Mouse (Mus musculus) forebrain, embryonic 12.5 days (tissue): ENCODE measurements around the gene Hmga1. TPM values are rescaled to one million over a fixed set of nuclear protein-coding genes. Genes with fewer than 3 reads are reported as not detected.

ENCODE experiments used
- ATAC-seq: fragments of 200-750 bp; cut with Nextera tagmentation; 2 replicates; pipeline ENCODE4 v1.8.0; 2017; ENCODE audit warnings: moderate TSS enrichment; ENCODE audit not compliant: low FRiP score
- H3K27ac ChIP-seq: fragments of 300-500 bp; sonication (generic); 2 replicates; pipeline ENCODE4 v1.5.1; 2016; ENCODE audit warnings: mild to moderate bottlenecking
- H3K27me3 ChIP-seq: fragments of 300-500 bp; sonication (generic); 2 replicates; pipeline ENCODE4 v1.6.1; 2016; ENCODE audit warnings: mild to moderate bottlenecking
- H3K36me3 ChIP-seq: fragments of 300-500 bp; sonication (generic); replicated peaks from 2 replicates; pipeline ENCODE4 v1.6.1; 2016; ENCODE audit warnings: mild to moderate bottlenecking
- H3K4me1 ChIP-seq: fragments of 300-500 bp; sonication (generic); 2 replicates; pipeline ENCODE4 v1.6.1; 2016
- H3K4me2 ChIP-seq: fragments of 300-500 bp; sonication (generic); 2 replicates; pipeline ENCODE4 v1.6.1; 2016; ENCODE audit warnings: mild to moderate bottlenecking, moderate library complexity
- H3K4me3 ChIP-seq: fragments of 300-500 bp; sonication (generic); replicated peaks from 2 replicates; pipeline ENCODE4 v1.5.1; 2016; ENCODE audit warnings: mild to moderate bottlenecking
- H3K9ac ChIP-seq: fragments of 300-500 bp; sonication (generic); 2 replicates; pipeline ENCODE4 v1.6.1; 2016; ENCODE audit warnings: mild to moderate bottlenecking
- H3K9me3 ChIP-seq: fragments of 300-500 bp; sonication (generic); 2 replicates; pipeline ENCODE4 v1.6.1; 2016
- WGBS: fragments of 180-500 bp; shearing (Covaris S2); methylation state at CpG from one replicate; pipeline ENCODE4 v1.1.7; 2016; 5-methylcytosine and 5-hydroxymethylcytosine counted together
- polyA plus RNA-seq: library from polyadenylated mRNA; unstranded; fragments of >200 nt; fragmentation: Nextera tagmentation; extraction: Ambion mirVana; gene quantifications from 2 replicates; pipeline ENCODE4 v1.2.1, GENCODE M21; 2016

The Hmga1 gene
- polyA plus RNA-seq, 1 experiment from 2014 or later: 214 TPM

- Histone ChIP-seq H3K36me3 (no peaks in the 10 kb centered on the region), H3K4me1 (peaks cover 59% of the 10 kb centered on the region), H3K4me2 (peak overlapping the region; percentile 99), H3K4me3 (peak overlapping the region; percentile 64), H3K27me3 (peaks cover 92% of the 10 kb centered on the region), H3K9me3 (no peaks in the 10 kb centered on the region), H3K9ac (peak overlapping the region; percentile 81), H3K27ac (no peak overlapping the region)
- no peak for ATAC-seq
- WGBS: under 1% methylated on average over 44 of the region's 66 CpGs
Measured at GRCm38 (mm10) chr17:27513279-27513915, 42.9 kb upstream of the Hmga1 start.

- WGBS: 30% methylated on average over 27 of the region's 27 CpGs
- Histone ChIP-seq H3K27me3 (peaks cover 93% of the 10 kb centered on the region), H3K4me1 (peaks cover 65% of the 10 kb centered on the region), H3K4me2 (peak overlapping the region; percentile 99), H3K9ac (no peak overlapping the region), H3K27ac (no peak overlapping the region), H3K36me3 (no peaks in the 10 kb centered on the region), H3K9me3 (no peaks in the 10 kb centered on the region), H3K4me3 (peak overlapping the region; percentile 64)
- ATAC-seq: no peak
Measured at GRCm38 (mm10) chr17:27513916-27514762, 42.2 kb upstream of the Hmga1 start.

GRCm38 (mm10) chr17:27518296-27518695 is 38.0 kb upstream of the Hmga1 start:
- Histone ChIP-seq H3K4me1 (peaks cover 39% of the 10 kb centered on the region), H3K27me3 (peaks cover 88% of the 10 kb centered on the region), H3K27ac (0 out of 2 replicates have a peak overlapping the region, but pooled peaks have one; percentile 36), H3K36me3 (no peaks in the 10 kb centered on the region), H3K9ac (peak overlapping the region; percentile 33), H3K4me3 (no peak overlapping the region), H3K9me3 (no peaks in the 10 kb centered on the region), H3K4me2 (no peak overlapping the region)
- ATAC-seq: peak; percentile 35
- WGBS: 13% methylated on average over 9 of the region's 9 CpGs

- peaks cover 83% of the 10 kb centered on the region for H3K27me3 ChIP-seq
- no peaks in the 10 kb centered on the region for H3K9me3 ChIP-seq
- peak overlapping the region; percentile 36; the same call in 1 of the 2 replicates for H3K27ac ChIP-seq
- H3K9ac ChIP-seq: peak overlapping the region; percentile 33
- no peak overlapping the region for H3K4me3 ChIP-seq
- peak; percentile 27; the same call in 1 of the 2 replicates for ATAC-seq
- H3K4me2 ChIP-seq: no peak overlapping the region
- WGBS: 28% methylated on average over 15 of the region's 15 CpGs
- peaks cover 32% of the 10 kb centered on the region for H3K4me1 ChIP-seq
- H3K36me3 ChIP-seq: no peaks in the 10 kb centered on the region
Measured at GRCm38 (mm10) chr17:27518700-27519595, 37.3 kb upstream of the Hmga1 start.

GRCm38 (mm10) chr17:27520557-27520956 is 35.7 kb upstream of the Hmga1 start:
- 0 out of 2 replicates have a peak overlapping the region, but pooled peaks have one; percentile 5 for H3K4me3 ChIP-seq
- H3K36me3 ChIP-seq: no peaks in the 10 kb centered on the region
- H3K4me2 ChIP-seq: peak overlapping the region; percentile 34
- H3K27me3 ChIP-seq: peaks cover 67% of the 10 kb centered on the region
- no peak overlapping the region for H3K9ac ChIP-seq
- no peaks in the 10 kb centered on the region for H3K9me3 ChIP-seq
- ATAC-seq: peak; percentile 52; the same call in 1 of the 2 replicates
- peaks cover 30% of the 10 kb centered on the region for H3K4me1 ChIP-seq
- WGBS: under 1% methylated on average over 27 of the region's 27 CpGs
- no peak overlapping the region for H3K27ac ChIP-seq

DNA sequence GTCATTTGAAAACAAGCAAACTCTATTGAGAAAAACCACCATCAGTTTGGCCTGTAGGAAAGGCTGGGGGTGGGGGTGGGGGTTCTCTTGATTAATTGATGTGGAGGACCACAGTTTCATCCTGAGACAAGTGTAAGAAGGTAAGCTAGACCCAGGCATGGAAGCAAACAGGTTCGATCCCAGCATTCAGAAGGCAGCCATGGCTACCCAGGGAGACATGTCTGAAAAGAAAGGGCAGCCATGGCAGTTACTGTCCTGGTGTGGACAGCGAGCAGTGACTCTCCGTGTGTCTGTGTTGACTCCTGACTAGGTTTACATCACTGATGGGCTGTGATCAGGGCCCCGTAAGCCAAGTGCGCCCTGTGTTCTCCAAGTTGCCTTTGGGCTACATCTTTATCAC is 35.0 kb upstream of the Hmga1 start, which contains the start of gene Grm4:
TSS of gene Grm4 (minus strand) at position 101 of the 400 bp plus-strand sequence.
- H3K9me3 ChIP-seq: no peaks in the 10 kb centered on the region
- H3K4me1 ChIP-seq: peaks cover 30% of the 10 kb centered on the region
- H3K9ac ChIP-seq: no peak within 1 kb of the TSS
- 0 out of 2 replicates have a peak within 1 kb of the TSS, but pooled peaks have one; percentile 5 for H3K4me3 ChIP-seq
- peaks cover 62% of the 10 kb centered on the region for H3K27me3 ChIP-seq
- H3K4me2 ChIP-seq: peak within 1 kb of the TSS; percentile 34
- no peak for ATAC-seq
- H3K36me3 ChIP-seq: no peaks in the 10 kb centered on the region
- 85% methylated on average over 5 of the region's 5 CpGs for WGBS
- H3K27ac ChIP-seq: no peak within 1 kb of the TSS

GRCm38 (mm10) chr17:27523121-27523520 is 33.2 kb upstream of the Hmga1 start:
- no peak overlapping the region for H3K4me3 ChIP-seq
- no peak for ATAC-seq
- 59% methylated on average over 7 of the region's 7 CpGs for WGBS
- peaks cover 46% of the 10 kb centered on the region for H3K27me3 ChIP-seq
- H3K9me3 ChIP-seq: no peaks in the 10 kb centered on the region
- H3K4me2 ChIP-seq: no peak overlapping the region
- no peak overlapping the region for H3K9ac ChIP-seq
- H3K27ac ChIP-seq: no peak overlapping the region
- no peaks in the 10 kb centered on the region for H3K36me3 ChIP-seq
- H3K4me1 ChIP-seq: peaks cover 23% of the 10 kb centered on the region

DNA sequence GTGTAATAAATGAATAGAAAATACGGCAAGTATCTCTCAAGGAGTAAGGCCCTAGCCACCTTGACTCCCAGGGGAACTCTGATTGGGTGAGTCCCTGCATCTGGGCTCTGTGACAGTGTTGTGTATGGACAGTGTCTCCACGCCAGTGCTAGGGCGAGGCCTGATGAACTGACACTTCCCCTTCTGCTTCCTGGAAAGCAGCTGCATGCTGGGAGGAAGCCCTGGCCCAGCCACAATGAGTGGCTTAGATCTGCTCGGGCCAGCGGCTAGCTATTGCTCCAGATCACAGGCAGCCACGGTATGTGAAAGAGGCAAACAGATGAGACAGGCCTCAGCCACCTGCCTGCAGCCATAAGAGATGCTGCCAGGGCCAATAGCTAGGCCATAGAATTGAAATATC is 29.1 kb upstream of the Hmga1 start:
- 79% methylated on average over 6 of the region's 6 CpGs for WGBS
- no peak overlapping the region for H3K9ac ChIP-seq
- ATAC-seq: no peak
- no peaks in the 10 kb centered on the region for H3K36me3 ChIP-seq
- peaks cover 11% of the 10 kb centered on the region; the same call in 1 of the 2 replicates for H3K27me3 ChIP-seq
- no peaks in the 10 kb centered on the region for H3K4me1 ChIP-seq
- H3K9me3 ChIP-seq: no peaks in the 10 kb centered on the region
- H3K4me3 ChIP-seq: no peak overlapping the region
- no peak overlapping the region for H3K4me2 ChIP-seq
- no peak overlapping the region for H3K27ac ChIP-seq

DNA sequence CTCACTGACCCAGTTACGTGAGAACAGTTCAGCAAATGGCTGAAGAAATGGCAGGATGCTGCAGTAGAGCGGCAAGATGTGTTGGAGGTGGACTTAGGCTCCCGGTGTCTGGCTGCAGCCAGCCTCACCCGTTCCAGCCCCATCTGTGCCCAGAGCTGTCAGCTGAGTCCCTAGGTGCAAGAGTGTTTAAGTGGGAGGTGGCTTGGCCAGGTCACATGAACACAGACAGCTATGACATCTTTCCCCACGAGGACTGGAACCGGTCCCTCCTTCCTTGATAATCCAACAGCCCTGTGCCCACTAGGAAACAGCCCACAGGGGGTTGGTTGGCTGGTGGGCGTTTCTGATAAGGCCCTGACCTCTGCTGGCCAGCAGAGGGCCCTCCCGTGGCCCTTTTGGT is 28.3 kb upstream of the Hmga1 start:
- Histone ChIP-seq H3K4me2 (no peak overlapping the region), H3K9me3 (no peaks in the 10 kb centered on the region), H3K27me3 (peaks cover 4% of the 10 kb centered on the region; the same call in 1 of the 2 replicates), H3K4me1 (no peaks in the 10 kb centered on the region), H3K27ac (no peak overlapping the region), H3K36me3 (no peaks in the 10 kb centered on the region), H3K9ac (no peak overlapping the region), H3K4me3 (no peak overlapping the region)
- 60% methylated on average over 8 of the region's 8 CpGs for WGBS
- no peak for ATAC-seq

GRCm38 (mm10) chr17:27528767-27529166 is 27.5 kb upstream of the Hmga1 start:
- H3K27ac ChIP-seq: no peak overlapping the region
- no peaks in the 10 kb centered on the region for H3K9me3 ChIP-seq
- 79% methylated on average over 5 of the region's 5 CpGs for WGBS

GRCm38 (mm10) chr17:27532095-27532494 is 24.2 kb upstream of the Hmga1 start:
- H3K4me1 ChIP-seq: peaks cover 4% of the 10 kb centered on the region; the same call in 1 of the 2 replicates
- H3K9me3 ChIP-seq: no peaks in the 10 kb centered on the region
- H3K36me3 ChIP-seq: no peaks in the 10 kb centered on the region
- no peak overlapping the region for H3K27ac ChIP-seq
- ATAC-seq: no peak
- H3K4me2 ChIP-seq: no peak overlapping the region
- H3K4me3 ChIP-seq: no peak overlapping the region
- no peaks in the 10 kb centered on the region for H3K27me3 ChIP-seq
- H3K9ac ChIP-seq: no peak overlapping the region
- 91% methylated on average over 8 of the region's 8 CpGs for WGBS

More at GRCm38 (mm10) chr17:27528767-27529166, 27.5 kb upstream of the Hmga1 start:
- Histone ChIP-seq H3K4me1 (no peaks in the 10 kb centered on the region), H3K27me3 (no peaks in the 10 kb centered on the region), H3K4me2 (no peak overlapping the region), H3K4me3 (no peak overlapping the region), H3K36me3 (no peaks in the 10 kb centered on the region), H3K9ac (no peak overlapping the region)
- ATAC-seq: no peak
